Mouse (Mus musculus) CD4-positive helper T cell, adult 2 months (primary cell): ENCODE measurements at regions not wholly inside any gene's neighbourhood (a gene's known extent, or its start where the extent isn't known, plus 50 kb on each side); places are given as distances from the start of the nearest gene placed in this dataset.

ENCODE experiments used
- DNase-seq: peaks from one replicate; pipeline ENCODE4 v3.0.0-alpha.2; 2012; ENCODE audit warnings: low read depth, missing footprints, low spot score

DNA sequence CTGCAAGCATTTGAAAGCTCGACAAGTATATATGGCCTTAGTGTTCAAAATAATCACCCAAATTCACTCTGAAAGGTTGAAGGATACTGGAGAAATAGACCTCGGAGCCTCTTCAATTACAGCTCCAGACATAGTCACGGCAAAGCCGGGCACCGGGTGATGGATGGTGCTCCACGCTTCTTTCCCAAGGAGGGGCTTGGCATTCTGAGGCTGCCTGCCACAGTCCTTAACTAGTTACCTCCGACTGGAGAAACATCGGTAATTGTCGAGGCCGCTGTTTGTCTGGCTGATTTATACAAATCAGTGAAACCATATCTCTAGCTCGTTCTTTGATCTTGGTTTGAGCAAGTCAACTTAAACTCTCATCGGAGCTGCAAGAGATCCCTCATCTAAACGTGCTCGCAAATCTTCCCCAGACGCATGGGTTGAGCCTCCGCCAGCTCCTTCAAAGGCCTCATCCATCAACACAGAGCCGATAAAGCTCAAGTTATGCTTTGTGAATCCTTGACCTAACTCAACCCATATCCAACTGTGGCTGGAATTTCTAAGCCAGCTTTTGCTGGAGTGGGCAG, 145.4 kb upstream of the Stx16 start:
- DNase-seq = no peak

DNA sequence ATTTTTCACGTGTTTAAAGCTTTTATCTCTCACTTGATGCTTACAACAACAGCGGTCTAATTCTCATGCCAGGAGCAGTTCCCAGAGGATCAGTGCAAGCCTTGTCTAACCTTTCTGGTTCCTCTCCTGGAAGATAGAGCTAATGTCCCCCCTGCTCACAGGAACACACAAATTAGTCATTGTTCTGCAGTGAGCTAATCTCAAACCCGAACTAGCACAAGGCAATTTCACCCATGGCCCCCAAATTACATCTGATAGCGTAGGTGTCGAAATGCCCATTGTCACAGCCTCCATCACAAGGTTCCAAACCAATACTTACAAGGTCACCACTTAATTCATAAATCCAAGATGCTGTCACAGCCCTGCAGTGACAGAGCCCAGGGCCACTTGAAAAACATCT, 140.4 kb upstream of the Stx16 start:
- DNase-seq = no peak

DNA sequence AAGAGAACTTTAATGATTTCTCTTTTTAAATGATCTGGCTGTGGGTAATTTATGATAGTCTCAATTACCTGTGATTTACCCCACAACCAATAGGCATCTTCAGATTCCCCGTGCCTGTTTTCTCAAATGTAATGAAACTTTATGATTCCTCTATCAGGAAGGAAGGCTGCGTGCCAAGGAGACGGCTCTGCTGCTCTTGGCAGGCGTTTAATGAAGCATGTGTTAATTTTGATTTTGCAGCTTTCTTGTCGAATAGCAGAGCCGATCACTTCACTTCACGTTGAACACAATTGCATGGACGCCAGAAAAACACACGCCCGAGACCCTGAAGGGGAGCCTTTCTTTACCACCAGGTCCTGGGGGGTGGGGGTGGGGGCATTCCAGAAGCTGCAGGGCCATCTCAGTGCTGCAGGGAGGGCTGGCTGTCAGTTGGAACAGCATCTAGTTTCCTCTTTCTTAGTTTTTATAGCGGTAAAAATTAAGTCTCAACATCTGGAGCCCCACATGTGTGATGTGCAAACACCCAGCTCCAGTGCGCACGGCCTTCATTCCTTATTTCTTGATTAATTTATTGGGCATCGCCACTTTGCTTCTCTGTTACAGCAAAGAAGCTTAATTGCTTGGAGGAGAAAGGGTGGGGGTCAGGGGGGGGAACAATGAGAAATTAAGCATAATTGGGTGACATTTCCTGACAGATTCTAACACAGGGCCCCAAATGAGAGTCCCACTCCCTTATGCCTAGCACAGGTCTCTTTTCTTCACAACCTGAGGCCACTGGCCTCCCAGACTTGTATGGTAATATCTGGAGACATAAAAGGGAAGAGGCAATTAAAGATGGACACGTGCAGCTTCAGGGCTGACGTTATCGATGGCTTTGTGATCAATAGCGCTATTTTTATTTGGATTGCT, 138.3 kb upstream of the Stx16 start:
- DNase-seq = no peak

DNA sequence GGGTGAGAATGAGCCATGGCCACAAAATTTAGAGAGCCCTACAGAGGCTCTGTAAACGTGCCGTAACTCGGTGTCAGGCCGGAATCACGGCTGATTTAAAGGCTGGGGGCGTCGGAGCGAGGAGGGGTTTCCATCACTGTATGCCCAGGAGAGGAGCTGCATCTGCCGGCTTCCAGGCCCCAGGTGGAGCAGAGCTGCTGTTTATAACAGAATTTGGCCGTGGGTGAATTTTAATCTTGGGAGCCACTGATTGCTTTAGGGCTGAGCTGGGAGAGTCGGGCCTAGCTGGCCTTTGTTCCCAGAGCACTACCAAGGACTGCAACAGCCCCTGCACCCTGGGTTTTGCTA, 137.7 kb upstream of the Stx16 start:
- DNase-seq = no peak

DNA sequence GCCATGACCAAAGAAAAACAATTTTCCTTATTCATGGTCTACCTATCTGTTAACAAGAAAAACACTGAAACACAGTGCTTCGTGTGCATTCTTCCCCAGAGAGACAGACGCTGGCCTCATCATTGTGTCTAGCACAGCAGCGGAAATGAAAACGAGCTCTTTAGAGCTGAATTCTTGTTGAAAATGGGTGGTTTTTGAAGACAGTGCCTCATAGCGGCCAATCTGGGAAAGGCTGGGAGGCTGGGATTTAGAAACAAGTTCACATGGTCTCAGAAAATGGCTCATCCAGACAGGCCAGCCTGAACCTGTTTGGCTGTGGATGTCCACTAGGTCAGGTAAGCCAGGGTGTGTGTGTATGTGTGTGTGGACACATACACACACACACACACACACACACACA, 130.7 kb upstream of the Stx16 start:
- DNase-seq = no peak

DNA sequence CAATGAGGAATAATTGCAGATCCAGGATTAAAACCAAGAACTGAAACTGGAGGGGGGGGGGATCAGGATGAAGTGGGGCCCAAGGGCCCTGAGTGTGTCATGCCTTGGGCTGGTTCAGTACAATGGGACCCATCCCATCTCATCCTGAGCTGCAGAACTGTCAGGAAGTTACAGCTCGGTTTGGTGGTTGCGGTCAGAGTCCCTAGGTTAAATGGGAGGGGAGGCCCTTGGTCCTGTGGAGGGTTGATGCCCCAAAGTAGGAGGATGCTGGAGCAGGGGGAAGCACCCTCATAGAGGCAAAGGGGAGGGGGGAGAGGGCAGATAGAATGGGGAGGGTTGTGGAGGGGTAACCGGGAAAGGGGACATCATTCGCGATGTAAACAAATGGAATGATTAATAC, 127.5 kb upstream of the Stx16 start:
- DNase-seq = no peak

DNA sequence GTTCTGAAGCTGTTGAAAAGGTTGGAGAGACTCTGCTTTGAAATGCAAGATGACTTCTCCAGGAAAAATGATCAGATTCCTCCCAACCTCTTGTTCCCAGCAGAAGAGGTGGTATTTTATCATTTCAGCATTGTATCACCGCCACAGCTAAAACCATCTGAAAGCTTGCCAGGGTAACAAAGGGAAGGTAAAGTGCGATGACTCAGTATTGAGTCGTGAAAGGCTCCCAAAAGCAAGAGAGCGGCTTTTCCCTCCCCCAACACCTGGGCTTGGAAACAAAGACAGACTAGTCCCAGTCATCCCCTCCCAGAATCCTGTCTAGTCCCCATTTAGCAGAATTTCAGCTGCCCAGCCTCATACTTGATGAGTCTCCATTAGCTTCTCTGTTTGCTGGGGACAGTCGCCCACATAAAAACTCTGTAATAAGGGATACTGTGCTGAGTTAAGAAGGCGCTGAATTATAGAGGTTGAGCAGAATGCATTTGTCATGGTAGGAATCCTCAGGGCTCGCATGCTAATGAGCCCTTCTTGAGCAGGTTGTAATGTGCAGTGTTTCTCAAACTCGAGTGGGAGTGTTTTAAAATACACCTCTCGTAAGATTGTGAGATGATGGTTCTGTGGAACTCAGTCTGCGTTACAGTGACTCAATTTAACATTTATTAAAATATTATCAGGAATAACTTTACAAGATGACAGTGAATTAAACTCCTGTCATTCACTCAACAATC, 125.8 kb upstream of the Stx16 start:
- DNase-seq = no peak

DNA sequence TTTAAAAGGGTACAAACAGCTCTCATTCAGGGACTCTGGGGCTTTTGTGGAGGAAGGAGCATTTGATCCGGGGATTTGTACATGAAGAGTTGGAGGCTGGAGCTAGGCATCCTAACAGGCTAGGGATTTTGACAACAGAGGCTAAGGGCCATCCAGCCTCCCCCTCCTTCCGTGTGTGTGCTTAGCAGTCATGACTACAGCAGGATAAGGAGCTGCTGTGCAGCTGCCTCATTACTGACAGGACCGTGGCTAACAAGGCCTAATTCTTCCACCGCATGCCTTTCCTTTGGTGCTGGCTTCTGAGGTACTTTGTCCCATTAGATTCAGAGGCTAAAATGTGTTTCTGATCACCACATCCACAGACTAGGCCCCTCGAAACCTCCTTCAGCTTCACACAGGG, 110.0 kb upstream of the Stx16 start:
- DNase-seq = no peak

DNA sequence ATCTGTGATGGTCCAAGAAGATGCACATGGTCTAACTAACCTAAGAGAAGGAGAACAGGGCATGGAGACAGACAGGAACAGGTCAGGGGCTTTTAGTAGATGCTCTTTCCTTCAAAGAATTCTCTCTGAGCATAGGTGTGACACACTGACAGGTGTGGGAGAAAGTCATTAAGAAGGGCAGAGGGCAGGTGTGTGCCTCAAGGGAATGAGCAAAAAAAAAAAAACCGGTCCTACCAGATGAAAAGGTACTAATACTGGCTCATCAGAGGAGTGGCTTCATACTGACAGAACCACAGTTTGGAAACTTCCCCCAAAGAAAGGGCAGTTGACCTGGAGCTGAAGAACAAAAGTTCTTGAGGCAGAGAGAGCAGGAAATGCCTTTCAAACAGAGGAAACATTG, 105.3 kb upstream of the Stx16 start:
- no peak for DNase-seq

DNA sequence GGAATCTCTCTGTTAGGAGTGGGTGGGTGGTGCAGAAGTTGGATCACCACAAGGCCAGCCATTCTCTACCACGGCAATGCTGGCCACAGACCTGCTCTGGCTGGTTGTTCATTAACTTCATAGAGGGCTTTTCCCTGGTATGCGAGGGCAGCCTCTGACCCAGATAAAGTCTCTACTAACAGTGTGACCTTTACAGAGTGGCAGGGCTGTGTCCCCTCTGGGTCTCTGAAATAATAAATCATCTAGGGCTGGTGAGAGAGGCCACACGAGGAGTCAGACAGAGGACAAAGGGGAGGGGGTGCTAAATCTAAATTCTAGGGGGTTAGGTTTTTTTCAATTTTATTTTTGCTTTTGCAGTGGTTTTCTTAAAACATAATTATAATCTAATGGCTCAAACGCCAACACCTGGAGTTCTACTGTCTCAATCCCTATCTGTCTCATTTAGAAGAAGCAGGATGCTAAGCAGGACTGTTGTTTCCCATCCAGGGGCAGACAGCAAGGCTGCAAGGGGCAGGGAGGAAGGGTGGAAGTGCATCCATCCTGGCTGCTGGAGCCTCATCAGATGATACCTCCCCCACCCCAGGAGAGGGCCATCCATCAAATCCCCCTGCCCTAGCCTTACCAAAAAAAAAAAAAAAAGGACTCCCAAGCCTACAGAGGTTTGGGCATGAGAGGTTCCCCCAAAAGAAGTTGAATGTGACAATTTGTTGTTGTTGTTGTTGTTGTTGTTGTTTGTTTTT, 99.6 kb upstream of the Stx16 start:
- no peak for DNase-seq

DNA sequence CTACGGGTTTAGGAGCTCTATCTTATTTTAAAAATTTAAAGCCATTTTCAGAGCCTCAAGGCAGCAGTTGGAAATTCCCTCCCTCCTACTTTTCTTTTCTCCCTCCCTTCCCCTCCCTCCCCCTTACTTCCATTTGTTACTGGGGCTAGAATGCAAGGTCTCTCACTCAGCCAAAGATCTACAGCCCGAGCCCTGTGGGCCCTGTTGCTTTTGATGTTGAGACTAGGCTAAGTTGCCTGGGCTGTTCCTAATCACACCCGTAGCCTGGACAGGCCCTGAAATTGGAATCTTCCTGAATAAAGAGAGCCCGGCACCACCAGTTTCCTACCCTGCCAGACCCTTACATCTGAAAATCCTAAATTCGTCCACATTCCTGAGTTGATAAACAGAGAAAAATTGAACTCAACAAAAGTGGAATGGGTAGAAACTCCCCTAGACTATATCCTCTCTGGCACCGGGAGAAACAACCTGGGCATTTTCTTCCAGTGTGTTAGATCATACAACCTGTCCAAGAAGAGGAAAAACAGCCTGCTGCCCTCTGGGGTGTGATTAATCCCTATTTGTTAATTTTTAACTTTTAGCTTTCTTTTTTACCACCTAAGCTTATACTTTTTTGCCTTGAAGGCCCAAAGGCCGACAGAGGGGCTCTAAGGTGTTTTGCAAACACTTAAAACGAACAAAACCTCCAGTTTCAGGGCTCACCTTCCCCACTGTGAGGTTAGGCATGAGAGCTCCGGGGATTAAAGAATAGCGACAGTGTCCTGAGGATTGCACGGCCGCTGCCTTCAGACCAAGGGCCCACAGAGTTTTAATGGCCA, 98.7 kb upstream of the Stx16 start:
- no peak for DNase-seq

DNA sequence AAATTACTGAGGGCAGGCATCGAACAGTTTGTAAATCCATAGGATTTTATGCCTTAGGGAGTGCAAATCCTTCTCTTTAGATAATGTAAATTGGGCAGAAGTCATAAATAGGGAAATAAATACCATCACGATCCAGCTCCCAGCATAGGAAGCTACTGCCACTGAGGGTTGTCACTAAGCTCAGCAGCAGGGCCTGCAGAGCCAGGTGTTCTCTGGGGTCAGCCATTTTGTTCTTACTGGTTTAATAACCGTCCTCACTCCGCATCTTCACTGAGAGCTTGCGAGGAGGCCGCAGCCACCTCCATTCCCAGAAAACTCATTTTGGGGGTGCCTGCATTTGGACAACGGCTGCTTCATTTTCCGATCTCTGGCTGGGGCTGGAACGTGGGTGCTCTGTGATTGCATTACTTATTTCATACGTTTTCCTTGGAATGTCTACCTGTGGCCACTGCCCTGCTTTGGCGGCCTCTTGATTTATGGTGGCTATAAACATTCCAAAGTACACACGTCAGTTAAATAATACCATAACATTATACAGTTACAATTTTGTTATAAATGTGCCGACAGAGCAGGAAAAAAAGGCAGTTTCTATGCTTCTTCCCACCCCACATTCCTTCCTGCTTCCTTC, 97.9 kb upstream of the Stx16 start:
- no peak for DNase-seq

DNA sequence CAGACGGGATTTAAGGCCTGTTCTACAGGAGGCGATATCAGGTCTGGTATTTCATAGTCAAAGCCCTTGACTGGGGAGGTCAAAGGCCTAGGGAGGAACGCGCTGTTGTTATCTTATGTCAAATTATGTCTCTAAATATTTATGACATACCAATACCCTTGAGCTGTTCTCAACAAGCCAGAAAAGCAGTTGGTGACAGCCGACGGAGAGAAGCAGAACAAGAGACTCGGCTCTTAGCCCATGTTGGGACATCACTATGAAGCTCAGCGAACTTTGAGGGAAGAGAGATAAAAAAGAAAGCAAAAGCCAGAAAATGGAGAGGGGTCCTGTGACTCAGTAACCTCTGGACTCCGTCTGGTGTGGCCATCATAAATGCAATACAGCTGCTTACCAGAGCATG, 95.1 kb upstream of the Stx16 start:
- no peak for DNase-seq

DNA sequence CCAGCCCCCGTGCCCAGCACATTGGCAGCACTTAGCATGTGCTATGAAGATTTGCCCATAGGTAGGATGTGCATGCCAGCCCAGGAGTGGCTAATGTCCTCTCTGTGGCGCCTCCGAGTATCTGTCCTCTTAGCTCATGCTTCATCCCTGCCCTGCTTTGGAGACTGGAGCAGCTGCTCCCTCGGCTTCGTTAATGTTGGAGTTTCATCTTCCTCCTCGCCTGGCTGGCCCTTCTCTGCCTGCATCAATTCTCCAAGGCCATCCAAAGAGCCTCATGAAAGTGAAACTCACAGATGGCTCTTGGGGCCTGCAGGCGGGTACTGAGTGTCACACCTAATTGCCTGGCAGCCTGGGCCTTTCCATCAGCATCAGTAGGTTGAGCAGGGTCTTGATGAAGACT, 88.6 kb upstream of the Stx16 start:
- DNase-seq = no peak

DNA sequence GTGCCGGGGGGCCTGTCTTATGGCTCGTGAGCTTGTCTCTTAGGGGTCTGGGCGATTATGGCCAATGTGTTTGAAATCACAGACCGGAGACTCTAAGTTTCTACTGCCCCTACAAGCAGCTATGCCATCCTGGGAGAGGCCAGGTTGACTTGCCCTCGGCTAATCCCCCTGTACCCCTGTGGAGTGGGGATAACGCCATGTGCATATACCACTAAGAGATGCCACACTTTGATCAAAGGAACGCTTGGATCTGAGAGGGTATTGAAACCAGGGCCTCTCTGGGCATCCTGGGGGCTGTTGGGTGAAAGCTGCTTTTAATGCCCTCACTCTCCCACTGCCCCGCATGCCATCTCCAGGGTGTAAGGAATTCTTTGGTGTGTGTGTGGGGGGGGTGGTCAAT, 88.2 kb upstream of the Stx16 start:
- DNase-seq = no peak

DNA sequence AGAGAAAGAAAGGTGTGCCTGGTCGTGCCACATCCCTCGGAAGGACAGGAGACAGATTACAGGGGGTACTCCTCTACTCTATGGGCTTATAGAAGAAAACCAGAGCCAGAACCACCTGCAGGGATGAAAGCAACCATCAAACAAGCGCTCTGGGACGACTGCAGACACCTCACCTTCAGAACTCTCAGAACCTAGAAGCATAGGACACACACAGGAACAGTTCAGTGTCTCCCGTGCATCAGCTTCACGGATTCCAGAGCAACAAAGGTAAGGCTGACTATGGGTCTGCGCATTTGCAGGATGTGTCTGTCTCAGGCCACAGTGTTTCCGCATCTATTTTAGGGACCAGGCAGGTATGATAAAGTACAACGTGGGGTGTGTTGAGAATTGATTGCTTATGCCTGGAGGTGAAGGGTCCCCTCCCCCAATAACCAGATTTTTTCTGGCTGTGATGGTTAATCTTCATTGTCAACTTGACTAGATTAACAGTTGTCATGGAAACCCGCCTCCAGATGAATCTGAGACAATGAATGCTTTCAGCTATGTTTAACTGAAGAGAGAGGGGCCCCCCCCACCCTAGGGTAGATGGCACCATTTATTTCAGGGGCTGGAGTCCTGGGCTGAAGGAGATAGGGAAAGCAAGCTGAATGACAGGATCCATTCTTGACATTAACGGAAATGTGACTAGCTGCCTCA, 87.3 kb upstream of the Stx16 start:
- no peak for DNase-seq

DNA sequence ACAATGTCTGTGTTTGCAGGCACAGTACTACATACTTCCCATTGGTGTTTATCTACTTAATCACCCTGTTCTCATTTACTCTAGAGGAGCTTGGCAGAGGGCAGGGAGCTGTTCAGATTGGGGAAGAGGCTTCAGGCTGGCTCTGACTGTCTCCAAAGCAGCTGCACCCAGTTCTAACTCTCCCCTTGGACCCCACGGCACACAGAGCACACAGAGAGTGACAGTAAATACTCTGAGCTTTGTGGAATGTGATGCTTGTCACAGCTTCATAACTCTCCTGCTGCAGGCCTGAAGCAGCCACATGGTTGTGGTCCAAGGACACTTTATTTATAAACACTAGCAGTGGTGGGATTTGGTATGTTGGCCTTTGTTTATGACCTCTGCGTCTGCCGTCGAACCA, 85.4 kb upstream of the Stx16 start:
- DNase-seq = no peak

DNA sequence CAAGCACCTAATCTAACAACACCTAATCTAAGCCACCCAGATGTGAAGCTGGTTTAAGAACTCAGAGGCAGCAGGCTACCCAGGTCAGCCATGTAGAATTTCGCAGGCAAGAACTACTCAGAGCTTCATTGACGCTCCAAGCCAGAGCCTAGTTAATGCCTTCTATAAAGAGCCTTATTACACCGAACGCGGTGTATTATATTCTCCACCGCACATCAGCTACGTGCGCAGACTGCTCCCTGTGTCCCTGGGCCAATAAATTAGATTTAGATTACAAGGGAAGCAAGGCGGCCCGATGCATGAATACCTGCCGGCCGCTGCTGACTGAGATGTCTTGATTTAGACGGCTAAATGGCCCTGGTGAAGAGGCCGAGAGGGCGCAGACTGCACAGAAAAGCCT, 84.7 kb upstream of the Stx16 start:
- DNase-seq = no peak

DNA sequence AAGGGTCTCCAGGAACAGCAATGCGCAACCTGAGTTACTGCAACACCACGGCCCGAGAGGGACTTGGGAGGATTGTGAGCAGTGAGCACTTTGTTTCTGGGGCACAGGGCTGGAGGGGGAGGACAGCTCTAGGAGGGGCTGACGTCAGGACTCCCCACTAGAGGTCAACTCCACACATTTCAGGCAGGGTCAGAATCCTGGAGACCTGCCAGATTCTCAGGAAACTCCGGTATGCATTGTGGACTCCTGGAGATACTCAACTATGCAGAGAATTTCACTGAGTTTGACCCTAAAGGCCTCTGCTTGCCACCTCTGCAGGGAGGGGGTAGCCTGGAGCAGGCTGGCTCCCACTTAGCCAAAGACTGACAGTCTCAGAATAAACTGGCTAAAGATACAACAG, 84.1 kb upstream of the Stx16 start:
- DNase-seq = no peak

DNA sequence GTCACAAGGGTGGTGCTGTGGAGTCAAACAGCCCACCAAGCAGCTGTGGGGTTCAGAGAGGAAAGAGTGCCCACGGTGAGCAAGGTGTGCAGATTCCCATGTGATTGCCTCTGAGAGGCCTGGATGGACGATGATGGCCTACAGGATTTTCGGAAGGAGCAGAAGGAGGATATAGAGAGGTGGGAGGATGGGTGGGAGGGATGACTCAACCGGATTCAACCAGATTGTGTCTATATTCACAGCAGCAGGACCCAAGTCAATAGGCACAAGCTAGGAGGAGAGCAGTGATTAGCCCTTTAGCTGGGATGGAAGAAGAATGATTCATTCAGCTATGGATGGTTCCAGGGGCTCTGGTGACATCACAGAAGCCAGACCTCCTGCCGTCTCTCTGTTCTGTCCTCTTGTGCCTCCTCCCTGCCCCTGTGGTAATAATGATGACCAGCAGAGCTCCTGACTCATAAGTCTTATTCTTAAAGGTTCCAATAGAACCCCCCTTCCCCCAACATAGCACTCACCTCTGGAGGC, 82.6 kb upstream of the Stx16 start:
- no peak for DNase-seq
